Mouse (Mus musculus) hindbrain, embryonic 16.5 days (tissue): ENCODE measurements around the gene Bmp7. TPM values are rescaled to one million over a fixed set of nuclear protein-coding genes. Genes with fewer than 3 reads are reported as not detected.

Source experiments
- ATAC-seq: fragments of 200-750 bp; cut with Nextera tagmentation; 2 replicates; pipeline ENCODE4 v1.8.0; 2017; ENCODE audit warnings: moderate TSS enrichment, moderate library complexity
- H3K27ac ChIP-seq: fragments of 300-500 bp; sonication (generic); 2 replicates; pipeline ENCODE4 v1.5.1; 2014; ENCODE audit warnings: low read depth, mild to moderate bottlenecking, control low read depth, low read length, moderate library complexity
- H3K27me3 ChIP-seq: fragments of 300-500 bp; sonication (generic); replicated peaks from 2 replicates; pipeline ENCODE4 v1.6.1; 2014; ENCODE audit warnings: low read length; ENCODE audit not compliant: control insufficient read depth, insufficient read depth
- H3K36me3 ChIP-seq: fragments of 300-500 bp; sonication (generic); 2 replicates; pipeline ENCODE4 v1.6.1; 2014; ENCODE audit warnings: mild to moderate bottlenecking, low read length, moderate library complexity, mixed read lengths; ENCODE audit not compliant: control insufficient read depth, insufficient read depth
- H3K4me1 ChIP-seq: fragments of 300-500 bp; sonication (generic); 2 replicates; pipeline ENCODE4 v1.6.1; 2014; ENCODE audit warnings: low read depth, low read length; ENCODE audit not compliant: control insufficient read depth, insufficient read depth
- H3K4me2 ChIP-seq: fragments of 300-500 bp; sonication (generic); 2 replicates; pipeline ENCODE4 v1.6.1; 2014; ENCODE audit warnings: mild to moderate bottlenecking, low read length, control low read depth, moderate library complexity
- H3K4me3 ChIP-seq: fragments of 300-500 bp; sonication (generic); 2 replicates; pipeline ENCODE4 v1.5.1; 2014; ENCODE audit warnings: mild to moderate bottlenecking, low read length, control low read depth, moderate library complexity
- H3K9ac ChIP-seq: fragments of 300-500 bp; sonication (generic); 2 replicates; pipeline ENCODE4 v1.6.1; 2014; ENCODE audit warnings: low read depth, mild to moderate bottlenecking, control low read depth, low read length, moderate library complexity
- H3K9me3 ChIP-seq: fragments of 300-500 bp; sonication (generic); 2 replicates; pipeline ENCODE4 v1.6.1; 2014; ENCODE audit warnings: mild to moderate bottlenecking, low read length, moderate library complexity; ENCODE audit not compliant: control insufficient read depth
- WGBS: fragments of 180-500 bp; shearing (Covaris S2); extraction: QIAGEN DNeasy Blood & Tissue Kit; methylation state at CpG from one replicate; pipeline ENCODE4 v1.1.7; 2014; 5-methylcytosine and 5-hydroxymethylcytosine counted together
- polyA plus RNA-seq: library from polyadenylated mRNA; unstranded; fragments of >200 nt; fragmentation: Nextera tagmentation; extraction: Ambion mirVana; gene quantifications from 2 replicates; pipeline ENCODE4 v1.2.1, GENCODE M21; 2015

Gene Bmp7
- polyA plus RNA-seq, 1 experiment from 2014 or later = 13.7 TPM

GRCm38 (mm10) chr2:172973806-172974565, 33.9 kb upstream of the Bmp7 start:
- WGBS = 22% methylated on average over 7 of the region's 7 CpGs
- Histone ChIP-seq H3K27me3 (no peaks in the 10 kb centered on the region), H3K27ac (no peak overlapping the region), H3K4me2 (no peak overlapping the region), H3K9ac (no peak overlapping the region), H3K4me3 (no peak overlapping the region), H3K36me3 (no peaks in the 10 kb centered on the region), H3K4me1 (peaks cover 13% of the 10 kb centered on the region), H3K9me3 (no peaks in the 10 kb centered on the region)
- no peak for ATAC-seq

GRCm38 (mm10) chr2:172971865-172972264, 31.7 kb upstream of the Bmp7 start:
- no peaks in the 10 kb centered on the region for H3K36me3 ChIP-seq
- no peak overlapping the region for H3K4me3 ChIP-seq
- peaks cover 5% of the 10 kb centered on the region for H3K4me1 ChIP-seq
- no peak for ATAC-seq
- H3K27me3 ChIP-seq = no peaks in the 10 kb centered on the region
- no peak overlapping the region for H3K9ac ChIP-seq
- no peak overlapping the region for H3K4me2 ChIP-seq
- WGBS = 85% methylated on average over 2 of the region's 2 CpGs
- no peak overlapping the region for H3K27ac ChIP-seq
- H3K9me3 ChIP-seq = no peaks in the 10 kb centered on the region

GRCm38 (mm10) chr2:172966480-172966879, 26.4 kb upstream of the Bmp7 start:
- Histone ChIP-seq H3K27ac (no peak overlapping the region), H3K4me2 (no peak overlapping the region), H3K9me3 (no peaks in the 10 kb centered on the region), H3K36me3 (no peaks in the 10 kb centered on the region), H3K9ac (no peak overlapping the region), H3K27me3 (no peaks in the 10 kb centered on the region), H3K4me3 (no peak overlapping the region), H3K4me1 (no peaks in the 10 kb centered on the region)
- 92% methylated on average over 5 of the region's 5 CpGs for WGBS
- no peak for ATAC-seq

- H3K4me3 ChIP-seq = no peak overlapping the region
- H3K4me1 ChIP-seq = no peaks in the 10 kb centered on the region
- no peak overlapping the region for H3K9ac ChIP-seq
- H3K27me3 ChIP-seq = no peaks in the 10 kb centered on the region
- H3K9me3 ChIP-seq = no peaks in the 10 kb centered on the region
- no peak overlapping the region for H3K4me2 ChIP-seq
- H3K27ac ChIP-seq = no peak overlapping the region
- WGBS = 46% methylated on average over 11 of the region's 11 CpGs
- H3K36me3 ChIP-seq = no peaks in the 10 kb centered on the region
- ATAC-seq = no peak
Observed at GRCm38 (mm10) chr2:172965249-172965648, 25.1 kb upstream of the Bmp7 start.

GRCm38 (mm10) chr2:172961211-172961610, 21.1 kb upstream of the Bmp7 start:
- H3K9me3 ChIP-seq = 0 out of 2 replicates have a peak, but pooled peaks cover 5% of the 10 kb centered on the region
- ATAC-seq = no peak
- no peak overlapping the region for H3K4me2 ChIP-seq
- no peaks in the 10 kb centered on the region for H3K4me1 ChIP-seq
- H3K4me3 ChIP-seq = no peak overlapping the region
- H3K36me3 ChIP-seq = no peaks in the 10 kb centered on the region
- WGBS = 48% methylated on average over 6 of the region's 6 CpGs
- no peak overlapping the region for H3K9ac ChIP-seq
- H3K27ac ChIP-seq = no peak overlapping the region
- no peaks in the 10 kb centered on the region for H3K27me3 ChIP-seq

GRCm38 (mm10) chr2:172960350-172960749, 20.2 kb upstream of the Bmp7 start:
- ATAC-seq = no peak
- Histone ChIP-seq H3K4me2 (no peak overlapping the region), H3K36me3 (no peaks in the 10 kb centered on the region), H3K9me3 (0 out of 2 replicates have a peak, but pooled peaks cover 5% of the 10 kb centered on the region), H3K4me1 (no peaks in the 10 kb centered on the region), H3K27ac (no peak overlapping the region), H3K9ac (no peak overlapping the region), H3K27me3 (no peaks in the 10 kb centered on the region), H3K4me3 (no peak overlapping the region)
- WGBS = 83% methylated on average over 3 of the region's 3 CpGs

GRCm38 (mm10) chr2:172959006-172959768, 19.1 kb upstream of the Bmp7 start:
- H3K27me3 ChIP-seq = no peaks in the 10 kb centered on the region
- no peak for ATAC-seq
- H3K4me2 ChIP-seq = no peak overlapping the region
- H3K9me3 ChIP-seq = 0 out of 2 replicates have a peak, but pooled peaks cover 5% of the 10 kb centered on the region
- no peak overlapping the region for H3K27ac ChIP-seq
- H3K4me1 ChIP-seq = no peaks in the 10 kb centered on the region
- WGBS = 54% methylated on average over 13 of the region's 13 CpGs
- no peaks in the 10 kb centered on the region for H3K36me3 ChIP-seq
- no peak overlapping the region for H3K4me3 ChIP-seq
- no peak overlapping the region for H3K9ac ChIP-seq

- H3K4me2 ChIP-seq = no peak overlapping the region
- H3K36me3 ChIP-seq = no peaks in the 10 kb centered on the region
- H3K9ac ChIP-seq = no peak overlapping the region
- H3K27me3 ChIP-seq = no peaks in the 10 kb centered on the region
- no peaks in the 10 kb centered on the region for H3K4me1 ChIP-seq
- no peak overlapping the region for H3K4me3 ChIP-seq
- WGBS = 8% methylated on average over 5 of the region's 5 CpGs
- H3K27ac ChIP-seq = no peak overlapping the region
- peak; percentile 74 for ATAC-seq
- 0 out of 2 replicates have a peak, but pooled peaks cover 5% of the 10 kb centered on the region for H3K9me3 ChIP-seq
Observed at GRCm38 (mm10) chr2:172958579-172958978, 18.5 kb upstream of the Bmp7 start.

- H3K4me3 ChIP-seq = no peak overlapping the region
- H3K27ac ChIP-seq = no peak overlapping the region
- ATAC-seq = no peak
- H3K9ac ChIP-seq = no peak overlapping the region
- WGBS = 85% methylated on average over 2 of the region's 2 CpGs
- H3K4me2 ChIP-seq = no peak overlapping the region
- peaks cover 2% of the 10 kb centered on the region for H3K4me1 ChIP-seq
- 0 out of 2 replicates have a peak, but pooled peaks cover 4% of the 10 kb centered on the region for H3K9me3 ChIP-seq
- H3K27me3 ChIP-seq = no peaks in the 10 kb centered on the region
- no peaks in the 10 kb centered on the region for H3K36me3 ChIP-seq
Observed at GRCm38 (mm10) chr2:172951976-172952375, 11.9 kb upstream of the Bmp7 start.
